Mouse (Mus musculus): Measurements from ENCODE around the gene Grem1.

The Grem1 gene

GRCm38 (mm10) chr2:113757525-113758310, 728 bp downstream of the Grem1 start:
- peak; percentile 68 for DNase-seq (ENCODE audit: inconsistent ontology term)

DNA sequence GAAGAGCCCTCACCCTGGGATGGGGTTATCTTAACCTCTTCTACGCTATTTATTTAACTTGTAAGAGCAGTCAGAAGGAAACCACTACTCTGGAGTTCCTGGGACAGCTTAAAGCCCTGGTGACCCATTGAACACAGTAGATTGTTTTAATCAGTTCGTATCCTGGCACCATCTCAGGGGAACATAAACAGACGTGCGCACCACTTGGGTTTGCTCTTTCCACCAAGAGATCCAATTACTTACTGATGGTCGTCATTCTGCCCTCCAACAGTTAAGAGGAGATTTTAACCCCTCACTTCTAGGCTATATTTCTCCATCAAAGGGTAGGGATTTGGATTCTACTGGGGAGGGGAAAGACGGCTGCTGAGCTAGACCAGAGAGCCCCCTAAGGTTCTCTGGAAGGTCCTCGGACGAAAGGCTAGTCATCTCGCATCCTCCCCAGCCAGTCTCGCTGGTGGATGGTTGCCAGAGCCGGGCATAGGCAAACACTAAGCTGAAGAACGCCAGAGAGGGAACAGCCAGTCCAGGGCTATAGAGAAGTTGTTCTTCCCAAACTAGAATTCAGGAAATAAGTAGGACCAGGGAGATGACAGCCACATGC, 1.4 kb downstream of the Grem1 start:
- DNase-seq (ENCODE audit: inconsistent ontology term): no peak

DNA sequence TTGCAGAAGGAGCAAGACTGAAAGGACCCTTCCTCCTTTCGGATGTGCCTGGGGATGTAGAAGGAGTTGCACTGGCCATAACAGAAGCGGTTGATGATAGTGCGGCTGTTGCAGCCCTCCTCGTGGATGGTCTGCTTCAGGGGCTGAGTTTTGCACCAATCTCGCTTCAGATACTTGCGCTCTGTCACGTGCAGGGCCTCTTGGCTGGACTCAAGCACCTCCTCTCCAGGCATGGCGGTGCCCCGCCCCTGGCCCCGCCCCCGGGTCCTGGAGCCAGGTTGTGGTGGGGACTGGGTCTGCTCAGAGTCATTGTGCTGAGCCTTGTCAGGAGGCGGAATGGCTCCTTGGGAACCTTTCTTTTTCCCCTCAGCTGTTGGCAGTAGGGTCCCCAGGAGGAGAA, 8.7 kb downstream of the Grem1 start:
- DNase-seq (ENCODE audit: inconsistent ontology term): no peak

- no peak for DNase-seq (ENCODE audit: inconsistent ontology term)
Observed at GRCm38 (mm10) chr2:113749309-113749708, 9.1 kb downstream of the Grem1 start.

GRCm38 (mm10) chr2:113728581-113728980, 29.9 kb downstream of the Grem1 start:
- no peak for DNase-seq (ENCODE audit: inconsistent ontology term)

GRCm38 (mm10) chr2:113714801-113715200, 43.6 kb downstream of the Grem1 start:
- no peak for DNase-seq (ENCODE audit: inconsistent ontology term)

DNA sequence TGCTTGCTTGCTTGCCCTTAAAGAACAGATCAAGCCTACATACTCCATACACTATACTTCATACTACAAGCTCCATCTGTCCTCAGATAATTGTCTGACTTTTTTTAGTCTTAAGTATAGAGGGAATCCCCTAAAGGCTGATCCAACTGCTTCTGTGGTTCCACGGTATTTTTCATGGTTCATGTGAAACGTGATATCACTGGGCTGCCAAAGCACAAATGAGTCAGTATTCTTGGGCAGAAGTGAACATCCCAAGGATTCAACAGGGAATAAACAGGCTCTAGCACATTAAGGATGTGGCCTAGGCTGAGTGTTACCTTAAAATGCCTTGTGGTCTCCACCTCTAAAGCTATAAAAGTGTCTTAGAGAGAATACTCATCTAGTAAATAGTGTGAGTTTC, 45.0 kb downstream of the Grem1 start:
- DNase-seq (ENCODE audit: inconsistent ontology term): no peak

DNA sequence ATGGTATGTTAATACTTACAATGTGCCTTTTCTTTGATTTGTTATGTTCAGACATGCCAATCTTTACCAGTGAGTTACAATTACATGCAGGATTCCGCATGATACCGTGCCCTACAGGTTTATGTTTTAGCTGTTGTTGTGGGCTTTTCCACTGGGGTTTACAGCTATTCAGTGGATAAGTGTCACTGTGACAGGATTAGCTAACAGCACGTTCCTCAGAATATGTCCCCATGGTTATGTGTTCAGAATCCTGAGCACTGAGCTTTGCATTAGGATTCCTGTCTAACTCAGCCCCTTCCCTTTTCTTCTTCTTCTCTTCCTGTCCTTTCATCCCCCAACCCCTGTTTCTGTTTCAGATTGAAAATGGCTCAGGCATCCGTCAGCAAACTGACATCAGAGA, 50.9 kb downstream of the Grem1 start:
- no peak for DNase-seq (ENCODE audit: inconsistent ontology term)

DNA sequence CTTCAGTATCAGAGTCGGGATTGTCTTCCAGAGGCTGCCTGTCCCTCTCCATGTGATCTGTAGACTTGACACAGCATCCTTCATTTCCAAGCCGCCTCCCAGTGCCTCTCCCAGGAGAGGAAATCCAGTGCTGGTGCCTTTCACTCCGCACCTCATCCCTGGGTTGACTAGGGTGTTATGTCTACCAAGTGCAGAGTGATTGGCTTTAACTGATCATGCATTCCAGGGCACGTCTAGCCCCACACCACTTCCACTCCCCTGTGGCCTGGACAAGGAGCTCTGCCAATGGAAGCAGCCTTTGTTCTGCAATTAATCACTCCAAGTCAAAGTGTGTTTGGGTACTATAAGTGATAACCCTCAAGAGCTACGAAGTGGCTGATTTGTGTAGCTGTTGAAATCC, 56.9 kb downstream of the Grem1 start:
- DNase-seq (ENCODE audit: inconsistent ontology term): no peak

GRCm38 (mm10) chr2:113696647-113697046, 61.8 kb downstream of the Grem1 start:
- DNase-seq (ENCODE audit: inconsistent ontology term): no peak

DNA sequence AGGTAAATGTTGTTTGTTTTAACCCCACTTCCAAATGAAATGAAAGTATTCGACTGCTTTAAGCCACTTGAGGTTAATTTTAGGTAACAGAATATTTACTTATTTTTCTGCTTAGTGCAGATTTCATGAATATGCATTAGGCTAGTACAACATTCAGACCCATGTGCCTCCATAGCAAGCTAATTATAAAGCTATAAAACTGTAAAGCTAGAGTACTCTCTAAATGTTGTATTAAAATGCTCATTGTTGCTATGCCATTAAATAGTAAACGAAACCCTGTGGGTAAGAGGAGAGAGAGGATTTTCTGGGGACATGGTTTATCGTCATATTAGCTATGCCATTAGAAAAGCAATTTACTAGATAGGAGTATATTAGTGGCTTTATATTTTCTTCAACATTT, 62.2 kb downstream of the Grem1 start:
- no peak for DNase-seq (ENCODE audit: inconsistent ontology term)

All from Muller cell, postnatal 12 days (primary cell).